Comparison of ENCODE assay signal across 8 mouse cellular contexts in the genomic region with DNA sequence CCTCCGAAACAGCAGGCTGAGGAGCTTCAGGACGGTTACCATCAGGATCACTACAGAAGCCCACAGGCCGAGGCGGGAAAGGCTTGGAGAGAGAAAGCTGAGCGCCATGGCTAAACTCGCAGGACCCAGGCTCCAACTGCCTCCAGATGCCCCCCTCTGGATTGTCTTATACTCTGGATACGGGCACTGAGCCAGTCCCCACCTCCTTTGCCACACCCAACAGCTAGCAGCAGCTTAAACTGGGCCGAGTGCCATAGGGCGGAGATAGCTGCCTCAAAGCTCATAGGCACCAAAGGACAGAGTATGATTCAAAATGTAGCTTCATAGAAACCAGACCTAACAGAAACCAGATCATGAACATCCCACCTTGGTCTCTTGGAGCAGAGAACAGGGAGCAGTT. TPM values are rescaled to one million over a fixed set of nuclear protein-coding genes. Genes with fewer than 3 reads are reported as not detected.
DNase-seq lines count a peak whose midpoint lies in the region; ATAC-seq and TF ChIP-seq lines count a peak whose summit lies in the region.
"Had no signal": no experiment of that assay in that cellular context is flagged by ENCODE, and none has a peak within 500 bp of the region (broad histone marks: within the 10 kb centered on the region; RNA-seq: fewer than 3 reads in every experiment).

A gene (minus strand): TSS at position 144 of the 400 bp plus-strand sequence.

- TF ChIP-seq CTCF in kidney, adult 2 months (conservative IDR thresholded peaks at IDR 0.05; ENCODE audit: insufficient read depth, insufficient read length, low read depth, low read length): no peak

- H3K9me3 ChIP-seq in hindbrain, embryonic 10.5 days: no peaks in the 10 kb centered on the region
- H3K9me3 ChIP-seq: liver, embryonic 13.5 days had no signal

- H3K27ac ChIP-seq in kidney, adult 2 months (ENCODE audit: insufficient read depth, low read depth, low read length): peak within 1 kb of the TSS; percentile 97
- H3K27ac ChIP-seq in hindbrain, embryonic 10.5 days: no peak within 1 kb of the TSS
- H3K27ac ChIP-seq: liver, embryonic 13.5 days had no signal

- 43% methylated on average over 9 of the region's 9 CpGs for WGBS in kidney, adult 2 months
- WGBS in hindbrain, embryonic 10.5 days: 90% methylated on average over 9 of the region's 9 CpGs

- H3K27me3 ChIP-seq in kidney, adult 2 months (replicated peaks; ENCODE audit: control insufficient read depth, insufficient read depth, low read length): no peaks in the 10 kb centered on the region
- no peaks in the 10 kb centered on the region for H3K27me3 ChIP-seq in hindbrain, embryonic 10.5 days (ENCODE audit: insufficient read depth, poor library complexity, severe bottlenecking)
- H3K27me3 ChIP-seq: liver, embryonic 13.5 days had no signal

- TF ChIP-seq POLR2A in kidney, adult 2 months (IDR thresholded peaks at IDR 0.05; ENCODE audit: low read depth, low read length): peak; percentile 95

- H3K4me1 ChIP-seq in kidney, adult 2 months (ENCODE audit: control insufficient read depth, insufficient read depth, low read length): peaks cover 16% of the 10 kb centered on the region; the same call in 1 of the 2 replicates
- no peaks in the 10 kb centered on the region for H3K4me1 ChIP-seq in hindbrain, embryonic 10.5 days (replicated peaks)
- H3K4me1 ChIP-seq: liver, embryonic 13.5 days had no signal

- ATAC-seq in common myeloid progenitor, adult 5-6 weeks (replicated peaks; ENCODE audit: low read depth, poor library complexity, severe bottlenecking): peak; percentile 82
- ATAC-seq in megakaryocyte-erythroid progenitor cell, adult 5-6 weeks (replicated peaks; ENCODE audit: low FRiP score, low TSS enrichment, poor library complexity, severe bottlenecking): peak; percentile 99

- DNase-seq in adrenal gland, adult 2 months: peak; percentile 67
- peak; percentile 93 for DNase-seq in kidney, adult 2 months
- DNase-seq in frontal cortex, postnatal 36 days (ENCODE audit: low spot score in 2 of 2): no peak
- no peak for DNase-seq in embryo, embryonic 10.5 days (ENCODE audit: low spot score)
- no peak for DNase-seq in hindbrain, embryonic 10.5 days (ENCODE audit: low spot score)
- DNase-seq: liver, embryonic 13.5 days had no signal

- peaks cover 7% of the 10 kb centered on the region; the same call in 1 of the 2 replicates for H3K36me3 ChIP-seq in kidney, adult 2 months (ENCODE audit: control insufficient read depth, insufficient read depth, low read length)
- H3K36me3 ChIP-seq in hindbrain, embryonic 10.5 days: no peaks in the 10 kb centered on the region
- H3K36me3 ChIP-seq: liver, embryonic 13.5 days had no signal

- H3K4me3 ChIP-seq in kidney, adult 2 months (ENCODE audit: insufficient read depth, low read depth, low read length): peak within 1 kb of the TSS; percentile 83
- no peak within 1 kb of the TSS for H3K4me3 ChIP-seq in hindbrain, embryonic 10.5 days
- H3K4me3 ChIP-seq: liver, embryonic 13.5 days had no signal

RNA-seq across cellular contexts. Expression of the gene that starts here (rescaled TPM):
- 10 to 100 TPM; 32.6 to 41.4 TPM for total RNA-seq in adrenal gland, adult 2 months (2021)
- 41.1 and 54.0 TPM in 2 replicates for polyA plus RNA-seq in adrenal gland, adult 2 months (2012; rRNA removed)
- 0.14 and 2.9 TPM in 2 replicates for total RNA-seq in common myeloid progenitor, adult 5-6 weeks (2017)
- polyA plus RNA-seq in kidney, adult 2 months (2012; rRNA removed): 329 and 340 TPM in 2 replicates
- not detected in 2 replicates for total RNA-seq in megakaryocyte-erythroid progenitor cell, adult 5-6 weeks (2014; fragmentation: Nextera tagmentation)
- total RNA-seq in megakaryocyte-erythroid progenitor cell, adult 5-6 weeks (2017): not detected in 2 replicates
- polyA plus RNA-seq in hindbrain, embryonic 10.5 days (2016; fragmentation: Nextera tagmentation; extraction: Ambion mirVana): 0.35 TPM in 1 of 2 replicates, not detected in the other

Comparison
In these comparisons a context has a peak if more than half of its experiments do, and no peak if none do; other contexts are left out.
1. RNA of the gene that starts here (polyA plus RNA-seq): 329 to 340 TPM in kidney, adult 2 months and 41.1 to 54.0 TPM in adrenal gland, adult 2 months; 0.35 TPM in hindbrain, embryonic 10.5 days; every median in the first group is over 10 times any median in the second.
2. Peak in ATAC-seq in megakaryocyte-erythroid progenitor cell, adult 5-6 weeks; RNA of the gene not detected or under 1 TPM.
3. DNase-seq: peak in adrenal gland, adult 2 months (single experiment) and kidney, adult 2 months (single experiment); none in frontal cortex, postnatal 36 days (0 of 2), embryo, embryonic 10.5 days (single experiment) and hindbrain, embryonic 10.5 days (single experiment).